Mouse (Mus musculus) urinary bladder, postnatal 36 days (tissue): ENCODE data around the gene Vhl.

Source experiments
- DNase-seq, 2 experiments: peaks; one replicate each; pipeline ENCODE4 v3.0.0; 2022; ENCODE audit warnings: low spot score in 2 of 2, mixed read lengths in 1 of 2

Vhl gene

GRCm38 (mm10) chr6:113624989-113625770 lies 1.4 kb downstream of the Vhl start:
- DNase-seq: no peak

- no peak for DNase-seq
These were observed 6.6 kb downstream of the Vhl start for GRCm38 (mm10) chr6:113630322-113630721.

- DNase-seq: no peak
These were observed 9.1 kb downstream of the Vhl start for GRCm38 (mm10) chr6:113632863-113633262.

- peak; percentile 93 to 96 for DNase-seq
These were observed 14.7 kb downstream of the Vhl start, which contains the start of gene Irak2 for GRCm38 (mm10) chr6:113638302-113639040. TSS of gene Irak2 (plus strand) at chr6:113638467.

GRCm38 (mm10) chr6:113639201-113639600 lies 15.4 kb downstream of the Vhl start:
- no peak for DNase-seq

- DNase-seq: no peak
These were observed 18.8 kb downstream of the Vhl start for GRCm38 (mm10) chr6:113642605-113643004.

GRCm38 (mm10) chr6:113643021-113643420 lies 19.3 kb downstream of the Vhl start:
- DNase-seq: no peak

GRCm38 (mm10) chr6:113643967-113644366 lies 20.2 kb downstream of the Vhl start:
- no peak for DNase-seq

- DNase-seq: peak in 1 of 2 experiments; percentile 65
These were observed 21.0 kb downstream of the Vhl start for GRCm38 (mm10) chr6:113644808-113645207.

GRCm38 (mm10) chr6:113649346-113650196 lies 25.8 kb downstream of the Vhl start:
- no peak for DNase-seq

GRCm38 (mm10) chr6:113650197-113650640 lies 26.5 kb downstream of the Vhl start:
- no peak for DNase-seq

GRCm38 (mm10) chr6:113651626-113652025 lies 27.9 kb downstream of the Vhl start:
- DNase-seq: no peak

GRCm38 (mm10) chr6:113653551-113653950 lies 29.8 kb downstream of the Vhl start:
- no peak for DNase-seq

- no peak for DNase-seq
These were observed 30.3 kb downstream of the Vhl start for GRCm38 (mm10) chr6:113654102-113654501.

- DNase-seq: no peak
These were observed 31.1 kb downstream of the Vhl start for GRCm38 (mm10) chr6:113654753-113655397.

GRCm38 (mm10) chr6:113655475-113655874 lies 31.7 kb downstream of the Vhl start:
- DNase-seq: no peak

- DNase-seq: peak in 1 of 2 experiments; percentile 64
These were observed 33.1 kb downstream of the Vhl start for GRCm38 (mm10) chr6:113656847-113657246.

- no peak for DNase-seq
These were observed 34.5 kb downstream of the Vhl start for GRCm38 (mm10) chr6:113658226-113658625.

GRCm38 (mm10) chr6:113659648-113660491 lies 36.1 kb downstream of the Vhl start:
- DNase-seq: no peak
